Mouse (Mus musculus) cortical plate, adult 2 months (tissue): ENCODE measurements around the gene Gad1.

ENCODE experiments used
- CTCF ChIP-seq: fragments of 200-500 bp; IDR thresholded peaks from 2 replicates; pipeline ENCODE4 v1.5.1; 2011; ENCODE audit warnings: mild to moderate bottlenecking, control low read depth, low read length; ENCODE audit not compliant: insufficient read depth; ENCODE audit errors: extremely low read depth
- POLR2A ChIP-seq: fragments of 200-500 bp; IDR thresholded peaks from 2 replicates; pipeline ENCODE4 v1.6.1; 2011; ENCODE audit warnings: mild to moderate bottlenecking, low read length, control low read depth; ENCODE audit not compliant: insufficient read depth; ENCODE audit errors: extremely low read depth

DNA sequence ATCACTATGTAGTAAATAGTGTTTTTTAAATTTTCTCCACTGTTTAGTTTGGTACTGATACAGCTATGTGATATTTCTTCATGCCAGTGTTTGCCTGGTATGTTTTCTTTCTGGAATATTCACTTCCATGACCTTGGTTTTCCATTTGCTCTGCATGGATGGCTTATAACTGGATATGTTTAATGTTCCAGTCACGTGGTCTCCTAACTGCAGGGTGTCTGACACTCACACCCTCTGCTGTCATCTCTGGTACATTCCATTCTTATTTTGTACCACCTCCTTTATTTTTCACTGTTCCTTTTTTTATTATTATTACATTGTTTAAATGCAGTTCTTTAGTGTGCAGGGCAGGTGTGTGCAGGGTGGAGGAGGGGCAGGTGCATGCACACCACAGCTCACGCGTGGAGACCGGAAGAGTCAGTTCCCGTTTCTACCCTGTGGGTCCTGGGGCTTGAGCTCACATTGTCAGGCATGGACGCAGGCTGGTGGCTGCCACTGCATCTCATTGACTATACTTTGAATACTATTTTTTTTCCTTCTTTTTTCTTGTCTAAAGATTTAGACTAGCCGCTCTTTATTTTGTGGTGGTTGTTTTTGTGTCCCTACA is 62.0 kb downstream of the Gad1 start:
- TF ChIP-seq CTCF: no peak
- TF ChIP-seq POLR2A: no peak
